Mouse (Mus musculus): ENCODE measurements at regions not wholly inside any gene's neighbourhood (a gene's known extent, or its start where the extent isn't known, plus 50 kb on each side); places are given as distances from the start of the nearest gene placed in this dataset.

DNA sequence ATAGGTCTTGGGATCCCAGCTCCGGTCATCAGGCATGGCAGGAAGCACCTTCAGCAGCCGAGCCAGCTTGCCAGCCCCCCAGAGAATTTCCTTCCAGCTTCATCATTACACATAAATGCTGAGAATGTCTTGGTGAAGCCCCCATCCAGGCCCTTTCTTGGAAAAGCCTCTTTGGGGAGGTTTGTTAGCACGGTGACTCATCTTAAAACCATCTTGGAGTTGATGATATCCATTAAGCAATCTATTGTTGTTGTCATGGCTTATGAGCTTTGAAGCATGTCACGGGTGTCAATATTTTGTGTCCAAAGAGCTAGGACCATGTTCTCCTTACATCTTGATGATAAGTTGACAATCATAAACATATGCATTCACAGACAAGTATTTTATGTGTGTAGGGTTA, 55.5 kb upstream of the Pkdcc start:
- Histone ChIP-seq H3K4me3 (no peak overlapping the region), H3K4me1 (peaks cover 8% of the 10 kb centered on the region; the same call in 1 of the 2 replicates), H3K27me3 (no peaks in the 10 kb centered on the region), H3K36me3 (no peaks in the 10 kb centered on the region), H3K27ac (replicated peaks) (no peak overlapping the region), H3K4me2 (replicated peaks) (no peak overlapping the region), H3K9me3 (no peaks in the 10 kb centered on the region), H3K9ac (replicated peaks) (no peak overlapping the region)
- no peak for ATAC-seq (replicated peaks)
- WGBS = 89% methylated on average over 4 of the region's 4 CpGs

DNA sequence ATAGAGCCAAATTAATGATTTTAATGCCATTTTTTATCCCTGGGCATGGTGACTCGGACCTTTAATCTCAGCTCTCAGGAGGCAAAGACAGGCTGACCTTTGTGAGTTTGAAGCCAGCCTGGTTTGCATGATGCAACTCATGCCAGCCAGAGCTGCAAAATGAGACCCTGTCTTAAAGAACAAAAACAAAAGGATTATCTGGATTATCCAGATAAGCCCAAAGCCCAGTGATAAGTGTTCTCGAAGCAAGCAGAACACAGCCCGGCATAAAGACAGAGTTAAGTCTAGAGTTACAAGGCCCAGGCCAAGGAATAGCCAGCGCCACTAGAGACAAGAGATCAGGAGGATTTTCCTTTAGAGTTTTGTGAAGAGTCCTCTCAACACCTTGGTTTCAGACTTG, 54.8 kb upstream of the Pkdcc start:
- Histone ChIP-seq H3K27me3 (no peaks in the 10 kb centered on the region), H3K9ac (replicated peaks) (no peak overlapping the region), H3K36me3 (no peaks in the 10 kb centered on the region), H3K27ac (replicated peaks) (no peak overlapping the region), H3K9me3 (no peaks in the 10 kb centered on the region), H3K4me1 (peaks cover 8% of the 10 kb centered on the region; the same call in 1 of the 2 replicates), H3K4me3 (no peak overlapping the region), H3K4me2 (replicated peaks) (no peak overlapping the region)
- ATAC-seq (replicated peaks) = no peak
- 54% methylated on average over 4 of the region's 4 CpGs for whole genome bisulfite sequencing

DNA sequence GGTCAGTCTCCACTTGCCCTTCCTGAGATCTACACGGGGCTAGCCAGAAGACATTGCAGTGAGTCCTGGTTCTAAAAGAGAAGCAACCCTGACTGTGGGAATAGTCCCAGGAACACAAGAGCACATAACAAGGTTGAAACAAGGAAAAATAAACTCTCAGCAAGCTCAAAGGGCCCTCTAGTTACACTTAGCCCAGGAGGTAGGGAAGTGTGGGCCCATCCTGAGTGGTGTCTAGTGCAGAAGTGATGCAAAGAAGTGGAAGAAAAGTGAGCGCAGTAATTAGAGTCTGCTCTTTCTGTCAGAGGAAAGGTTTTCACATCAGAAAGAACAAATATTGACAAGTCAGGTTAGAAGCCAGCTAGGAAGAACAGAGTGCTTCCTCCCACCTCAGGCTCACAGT, 53.4 kb upstream of the Pkdcc start:
- Histone ChIP-seq H3K36me3 (no peaks in the 10 kb centered on the region), H3K4me1 (peaks cover 18% of the 10 kb centered on the region), H3K27ac (replicated peaks) (no peak overlapping the region), H3K9me3 (no peaks in the 10 kb centered on the region), H3K4me2 (replicated peaks) (no peak overlapping the region), H3K9ac (replicated peaks) (no peak overlapping the region), H3K27me3 (0 out of 2 replicates have a peak, but pooled peaks cover 2% of the 10 kb centered on the region), H3K4me3 (no peak overlapping the region)
- ATAC-seq (replicated peaks) = no peak
- 76% methylated on average over 2 of the region's 2 CpGs for WGBS

- H3K36me3 ChIP-seq = no peaks in the 10 kb centered on the region
- peak; percentile 61; the same call in 1 of the 2 replicates for ATAC-seq (replicated peaks)
- H3K4me1 ChIP-seq = peaks cover 25% of the 10 kb centered on the region
- H3K9ac ChIP-seq (replicated peaks) = no peak overlapping the region
- no peak overlapping the region for H3K4me2 ChIP-seq (replicated peaks)
- no peaks in the 10 kb centered on the region for H3K9me3 ChIP-seq
- no peak overlapping the region for H3K4me3 ChIP-seq
- 0 out of 2 replicates have a peak, but pooled peaks cover 2% of the 10 kb centered on the region for H3K27me3 ChIP-seq
- WGBS = 42% methylated on average over 9 of the region's 9 CpGs
- H3K27ac ChIP-seq (replicated peaks) = no peak overlapping the region
Observed at GRCm38 (mm10) chr17:83163952-83164560, 51.0 kb upstream of the Pkdcc start.

DNA sequence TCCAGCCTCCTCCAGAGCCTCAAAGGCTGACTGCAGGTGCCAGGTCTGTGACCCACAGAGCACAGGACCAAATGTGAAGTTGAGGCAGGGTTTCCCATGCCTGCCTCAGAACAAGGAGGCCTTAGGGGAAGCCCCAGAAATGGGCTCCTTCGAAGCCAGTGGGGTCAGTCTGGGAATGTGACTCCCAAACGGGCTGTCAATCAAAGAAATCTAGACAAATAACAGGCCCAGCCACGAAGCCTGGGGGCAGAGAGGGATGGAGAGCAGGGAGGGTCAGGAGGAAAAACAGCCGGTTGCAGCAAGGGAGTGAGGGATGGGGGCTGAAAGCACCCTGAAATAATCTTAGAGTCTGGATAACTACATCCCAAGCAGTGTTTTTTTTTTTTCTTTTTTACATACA, 50.4 kb upstream of the Pkdcc start:
- Histone ChIP-seq H3K4me1 (peaks cover 25% of the 10 kb centered on the region), H3K27ac (replicated peaks) (no peak overlapping the region), H3K36me3 (no peaks in the 10 kb centered on the region), H3K9ac (replicated peaks) (no peak overlapping the region), H3K9me3 (no peaks in the 10 kb centered on the region), H3K27me3 (0 out of 2 replicates have a peak, but pooled peaks cover 2% of the 10 kb centered on the region), H3K4me3 (no peak overlapping the region), H3K4me2 (replicated peaks) (no peak overlapping the region)
- no peak; the same call in 1 of the 2 replicates for ATAC-seq (replicated peaks)
- 28% methylated on average over 4 of the region's 4 CpGs for WGBS

- Histone ChIP-seq H3K9me3 (no peaks in the 10 kb centered on the region), H3K4me1 (peaks cover 25% of the 10 kb centered on the region), H3K36me3 (no peaks in the 10 kb centered on the region), H3K27me3 (0 out of 2 replicates have a peak, but pooled peaks cover 2% of the 10 kb centered on the region), H3K27ac (replicated peaks) (no peak overlapping the region), H3K9ac (replicated peaks) (no peak overlapping the region), H3K4me3 (no peak overlapping the region), H3K4me2 (replicated peaks) (no peak overlapping the region)
- 77% methylated on average over 4 of the region's 4 CpGs for WGBS
- ATAC-seq (replicated peaks) = no peak
Observed at GRCm38 (mm10) chr17:83165140-83165539, 50.0 kb upstream of the Pkdcc start.

All from forebrain, embryonic 15.5 days (tissue).